Mouse (Mus musculus) layer of hippocampus, adult 9-10 months (tissue): ENCODE results near the gene Hormad1.

Source experiments
- DNase-seq: peaks from one replicate; pipeline ENCODE4 v3.0.0; 2022; ENCODE audit warnings: low spot score

Gene Hormad1

DNA sequence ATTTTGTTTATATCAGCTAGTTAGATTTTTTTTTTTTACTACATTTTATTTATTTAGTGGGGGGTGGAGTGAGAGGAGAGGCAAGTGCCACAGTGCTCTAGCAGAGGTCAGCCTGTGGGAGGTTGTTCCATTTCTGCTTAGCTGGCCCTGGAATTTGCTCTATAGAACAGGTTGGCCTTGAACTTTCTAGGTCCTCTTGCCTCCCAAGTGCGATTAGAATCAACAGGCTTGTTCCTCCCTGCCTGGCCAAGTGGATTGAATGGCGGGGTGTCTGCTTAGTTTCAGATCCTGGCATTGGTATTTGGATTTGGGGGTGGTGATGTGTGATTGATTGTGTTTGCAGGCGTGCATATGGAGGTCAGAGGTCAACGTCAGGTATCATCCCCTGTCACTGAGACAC, 76.6 kb downstream of the Hormad1 start:
- DNase-seq: no peak
